Comparison of ENCODE assay signal across 8 mouse cellular contexts in genomic region chr8:120230081-120230480, GRCm38 (mm10). TPM values are rescaled to one million over a fixed set of nuclear protein-coding genes. Genes with fewer than 3 reads are reported as not detected.
DNase-seq lines count a peak whose midpoint lies in the region; ATAC-seq lines count a peak whose summit lies in the region.

No protein-coding gene starts in this region.

- H3K9ac ChIP-seq in kidney, embryonic 14.5 days (ENCODE audit: low read depth, low read length): peak overlapping the region; percentile 70; the same call in 1 of the 2 replicates
- H3K9ac ChIP-seq in hindbrain, embryonic 14.5 days: peak overlapping the region; percentile 67
- no peak overlapping the region for H3K9ac ChIP-seq in midbrain, embryonic 15.5 days

- peak overlapping the region; percentile 97 for H3K4me2 ChIP-seq in kidney, embryonic 14.5 days (replicated peaks; ENCODE audit: low read depth, low read length)
- peak overlapping the region; percentile 85 for H3K4me2 ChIP-seq in hindbrain, embryonic 14.5 days (replicated peaks)
- H3K4me2 ChIP-seq in midbrain, embryonic 15.5 days: peak overlapping the region; percentile 73

- H3K36me3 ChIP-seq in kidney, embryonic 14.5 days (ENCODE audit: control insufficient read depth, insufficient read depth, low read length): no peaks in the 10 kb centered on the region
- H3K36me3 ChIP-seq in hindbrain, embryonic 14.5 days (replicated peaks; ENCODE audit: control insufficient read depth, insufficient read depth): no peaks in the 10 kb centered on the region
- H3K36me3 ChIP-seq in midbrain, embryonic 15.5 days (replicated peaks): no peaks in the 10 kb centered on the region

- no peak for DNase-seq in kidney, adult 18-20 months
- DNase-seq in embryo, embryonic 11 days: peak; percentile 30
- DNase-seq in hindbrain, embryonic 14.5 days (ENCODE audit: low spot score): no peak
- DNase-seq in right cerebral cortex, postnatal 14 days: no peak
- DNase-seq in frontal cortex, adult 2 months (ENCODE audit: extremely low spot score in 1 of 2, low spot score in 1 of 2): no peak
- DNase-seq in right cerebral cortex, postnatal 4 days: no peak

- 10% methylated on average over 19 of the region's 22 CpGs for WGBS in kidney, embryonic 14.5 days
- 8% methylated on average over 22 of the region's 22 CpGs for WGBS in hindbrain, embryonic 14.5 days
- 7% methylated on average over 22 of the region's 22 CpGs for WGBS in midbrain, embryonic 15.5 days

- H3K27me3 ChIP-seq in kidney, embryonic 14.5 days (ENCODE audit: control insufficient read depth, insufficient read depth, low read length): peaks cover 12% of the 10 kb centered on the region
- H3K27me3 ChIP-seq in hindbrain, embryonic 14.5 days (ENCODE audit: control insufficient read depth, insufficient read depth, low read length): peaks cover 15% of the 10 kb centered on the region
- H3K27me3 ChIP-seq in midbrain, embryonic 15.5 days (replicated peaks): peaks cover 3% of the 10 kb centered on the region; the same call in 1 of the 2 replicates

- H3K4me3 ChIP-seq in kidney, embryonic 14.5 days (ENCODE audit: low read length): peak overlapping the region; percentile 67
- H3K4me3 ChIP-seq in hindbrain, embryonic 14.5 days (replicated peaks; ENCODE audit: low read length): peak overlapping the region; percentile 61
- peak overlapping the region; percentile 50 for H3K4me3 ChIP-seq in midbrain, embryonic 15.5 days

- no peaks in the 10 kb centered on the region for H3K9me3 ChIP-seq in kidney, embryonic 14.5 days (ENCODE audit: control insufficient read depth, low read length)
- H3K9me3 ChIP-seq in hindbrain, embryonic 14.5 days (ENCODE audit: control insufficient read depth, low read length): no peaks in the 10 kb centered on the region
- no peaks in the 10 kb centered on the region for H3K9me3 ChIP-seq in midbrain, embryonic 15.5 days

- no peak for ATAC-seq in kidney, embryonic 14.5 days (ENCODE audit: low FRiP score, low TSS enrichment)
- ATAC-seq in hindbrain, embryonic 14.5 days (ENCODE audit: low FRiP score): no peak
- ATAC-seq in midbrain, embryonic 15.5 days (replicated peaks): no peak

- peaks cover 58% of the 10 kb centered on the region for H3K4me1 ChIP-seq in kidney, embryonic 14.5 days (ENCODE audit: control insufficient read depth, insufficient read depth, low read length)
- peaks cover 66% of the 10 kb centered on the region for H3K4me1 ChIP-seq in hindbrain, embryonic 14.5 days (replicated peaks; ENCODE audit: control insufficient read depth, insufficient read depth, low read length)
- peaks cover 65% of the 10 kb centered on the region for H3K4me1 ChIP-seq in midbrain, embryonic 15.5 days

- H3K27ac ChIP-seq in kidney, embryonic 14.5 days (ENCODE audit: low read depth, low read length): no peak overlapping the region
- H3K27ac ChIP-seq in hindbrain, embryonic 14.5 days: no peak overlapping the region
- H3K27ac ChIP-seq in midbrain, embryonic 15.5 days: no peak overlapping the region

RNA-seq across cellular contexts. Expression of gene Gse1, which starts 1.8 kb away (rescaled TPM):
- 11.3 and 12.1 TPM in 2 replicates for polyA plus RNA-seq in kidney, embryonic 14.5 days (2014; fragmentation: Nextera tagmentation; extraction: Ambion mirVana)
- polyA plus RNA-seq in hindbrain, embryonic 14.5 days (2014; fragmentation: Nextera tagmentation; extraction: Ambion mirVana): 18.8 and 23.9 TPM in 2 replicates
- 21.2 and 23.4 TPM in 2 replicates for polyA plus RNA-seq in midbrain, embryonic 15.5 days (2015; fragmentation: Nextera tagmentation; extraction: Ambion mirVana)
- polyA plus RNA-seq in frontal cortex, adult 2 months (2012; rRNA removed): 56.7 and 57.1 TPM in 2 replicates

RNA-seq across cellular contexts. Expression of gene Fam92b, which starts 52.8 kb away (rescaled TPM):
- 0.24 TPM in 1 of 2 replicates, not detected in the other for polyA plus RNA-seq in kidney, embryonic 14.5 days (2014; fragmentation: Nextera tagmentation; extraction: Ambion mirVana)
- 1.6 and 3.3 TPM in 2 replicates for polyA plus RNA-seq in hindbrain, embryonic 14.5 days (2014; fragmentation: Nextera tagmentation; extraction: Ambion mirVana)
- polyA plus RNA-seq in midbrain, embryonic 15.5 days (2015; fragmentation: Nextera tagmentation; extraction: Ambion mirVana): 2.1 and 2.2 TPM in 2 replicates
- polyA plus RNA-seq in frontal cortex, adult 2 months (2012; rRNA removed): 1.1 and 1.2 TPM in 2 replicates
